In genomic region chr7:34131118-34131517, GRCm38 (mm10) we compare ENCODE assay signal across 13 mouse cellular contexts. TPM values are rescaled to one million over a fixed set of nuclear protein-coding genes. Genes with fewer than 3 reads are reported as not detected.
DNase-seq lines count a peak whose midpoint lies in the region; ATAC-seq and TF ChIP-seq lines count a peak whose summit lies in the region.
"Had no signal": no experiment of that assay in that cellular context is flagged by ENCODE, and none has a peak within 500 bp of the region (broad histone marks: within the 10 kb centered on the region; RNA-seq: fewer than 3 reads in every experiment).

No protein-coding gene starts in this region.

- 0 out of 2 replicates have a peak, but pooled peaks cover 2% of the 10 kb centered on the region for H3K36me3 ChIP-seq in forebrain, embryonic 14.5 days (ENCODE audit: control insufficient read depth, insufficient read depth, low read length)
- peaks cover 24% of the 10 kb centered on the region for H3K36me3 ChIP-seq in midbrain, embryonic 10.5 days

- TF ChIP-seq CTCF in gastrocnemius, adult 2 months (IDR thresholded peaks at IDR 0.05) = no peak

- H3K9me3 ChIP-seq in forebrain, embryonic 14.5 days (replicated peaks; ENCODE audit: control insufficient read depth, low read length) = no peaks in the 10 kb centered on the region
- peaks cover 10% of the 10 kb centered on the region; the same call in 1 of the 2 replicates for H3K9me3 ChIP-seq in midbrain, embryonic 10.5 days (replicated peaks)

- peak overlapping the region; percentile 59; the same call in 1 of the 2 replicates for H3K4me2 ChIP-seq in forebrain, embryonic 14.5 days (ENCODE audit: low read length)

- DNase-seq in gastrocnemius, adult 2 months = no peak
- DNase-seq in gastrocnemius, postnatal 4 days (ENCODE audit: low spot score in 2 of 2) = no peak
- DNase-seq in Muller cell, postnatal 12 days (ENCODE audit: inconsistent ontology term) = peak; percentile 53
- DNase-seq in forebrain, embryonic 14.5 days (ENCODE audit: low spot score) = no peak
- no peak for DNase-seq in midbrain, embryonic 10.5 days (ENCODE audit: low spot score)
- DNase-seq in layer of hippocampus, adult 9-11 months = no peak
- DNase-seq in lung, postnatal 10 days = no peak

- H3K27me3 ChIP-seq in forebrain, embryonic 14.5 days (replicated peaks; ENCODE audit: control insufficient read depth, insufficient read depth, low read length) = no peaks in the 10 kb centered on the region
- H3K27me3 ChIP-seq in midbrain, embryonic 10.5 days (ENCODE audit: low read depth, poor library complexity, severe bottlenecking) = no peaks in the 10 kb centered on the region

- peak overlapping the region; percentile 77 for H3K4me3 ChIP-seq in gastrocnemius, adult 2 months
- H3K4me3 ChIP-seq in forebrain, embryonic 14.5 days (ENCODE audit: low read depth, low read length) = no peak overlapping the region
- H3K4me3 ChIP-seq in midbrain, embryonic 10.5 days = peak overlapping the region; percentile 78; the same call in 1 of the 2 replicates

- 72% methylated on average over 3 of the region's 3 CpGs for WGBS in forebrain, embryonic 14.5 days
- 87% methylated on average over 3 of the region's 3 CpGs for WGBS in midbrain, embryonic 10.5 days

- peak overlapping the region; percentile 72 for H3K27ac ChIP-seq in gastrocnemius, adult 2 months
- no peak overlapping the region for H3K27ac ChIP-seq in forebrain, embryonic 14.5 days (ENCODE audit: low read depth, low read length)
- no peak overlapping the region for H3K27ac ChIP-seq in midbrain, embryonic 10.5 days (replicated peaks)

- 0 out of 2 replicates have a peak overlapping the region, but pooled peaks have one; percentile 13 for H3K9ac ChIP-seq in forebrain, embryonic 14.5 days (ENCODE audit: low read length)

- peaks cover 12% of the 10 kb centered on the region; the same call in 1 of the 2 replicates for H3K4me1 ChIP-seq in forebrain, embryonic 14.5 days (ENCODE audit: control insufficient read depth, insufficient read depth, low read length)
- peaks cover 36% of the 10 kb centered on the region for H3K4me1 ChIP-seq in midbrain, embryonic 10.5 days

- intact Hi-C loops in gastrocnemius, adult 2 months (cut with DNase I) = loop anchor here (5.0 kb wide), 1 partner anchor 66 kb away; the partner anchor contains the start of gene Pdcd2l

- no peak for ATAC-seq in forebrain, embryonic 14.5 days
- ATAC-seq in inflammation-experienced regulatory T-cells, adult 6 months = no peak
- ATAC-seq: lung, postnatal 0 days had no signal

RNA-seq across cellular contexts. Expression of gene Wtip, which starts 1.9 kb away (rescaled TPM):
- 1 to 10 TPM; 3.2 to 3.9 TPM for total RNA-seq in gastrocnemius, adult 2 months (2021)
- 10 to 100 TPM; 24.0 to 29.0 TPM for total RNA-seq in gastrocnemius, postnatal 4 days (2021)
- 3.3 and 4.2 TPM in 2 replicates for polyA plus RNA-seq in forebrain, embryonic 14.5 days (2014; fragmentation: Nextera tagmentation; extraction: Ambion mirVana)
- polyA plus RNA-seq in midbrain, embryonic 10.5 days (2016; fragmentation: Nextera tagmentation; extraction: Ambion mirVana) = 3.3 and 5.0 TPM in 2 replicates
- not detected for polyA plus RNA-seq in inflammation-experienced regulatory T-cells, adult 6 months (2017; shearing (Covaris generic))
- total RNA-seq: CH12.LX had no signal

RNA-seq across cellular contexts. Expression of gene Scgb1b30, which starts 35.9 kb away (rescaled TPM):
- total RNA-seq in gastrocnemius, adult 2 months (2021) = not detected
- total RNA-seq in gastrocnemius, postnatal 4 days (2021) = not detected
- polyA plus RNA-seq in forebrain, embryonic 14.5 days (2014; fragmentation: Nextera tagmentation; extraction: Ambion mirVana) = not detected in 2 replicates
- polyA plus RNA-seq in midbrain, embryonic 10.5 days (2016; fragmentation: Nextera tagmentation; extraction: Ambion mirVana) = not detected in 2 replicates
- polyA plus RNA-seq in inflammation-experienced regulatory T-cells, adult 6 months (2017; shearing (Covaris generic)) = not detected
- total RNA-seq: CH12.LX; layer of hippocampus, adult 8-10 months had no signal
- polyA plus RNA-seq: brain, embryonic 14.5 days; frontal cortex, adult 2 months; lung, postnatal 0 days had no signal

RNA-seq across cellular contexts. Expression of gene Uba2, which starts 38.3 kb away (rescaled TPM):
- total RNA-seq in gastrocnemius, adult 2 months (2021) = 10 to 100 TPM; 33.4 to 38.7 TPM
- total RNA-seq in gastrocnemius, postnatal 4 days (2021) = 10 to 100 TPM; 66.8 to 78.1 TPM
- 199 and 213 TPM in 2 replicates for polyA plus RNA-seq in forebrain, embryonic 14.5 days (2014; fragmentation: Nextera tagmentation; extraction: Ambion mirVana)
- 287 and 288 TPM in 2 replicates for polyA plus RNA-seq in midbrain, embryonic 10.5 days (2016; fragmentation: Nextera tagmentation; extraction: Ambion mirVana)
- polyA plus RNA-seq in inflammation-experienced regulatory T-cells, adult 6 months (2017; shearing (Covaris generic)) = 10 to 100 TPM; 74.4 to 98.1 (median 87.7) TPM
